Mouse (Mus musculus) left cerebral cortex, adult 18-20 months (tissue): ENCODE data around the gene St8sia1. TPM values are rescaled to one million over a fixed set of nuclear protein-coding genes. Genes with fewer than 3 reads are reported as not detected.
A peak's percentile ranks its signal among the peaks of the same experiment; 100 is the strongest.

Experiments used
- DNase-seq, 2 experiments: peaks; one replicate each; pipeline ENCODE4 v3.0.0; 2021 to 2022; ENCODE audit warnings: low spot score in 2 of 2, mixed read lengths in 1 of 2
- total RNA-seq, 2 experiments: library from RNA; stranded (reverse); gene quantifications; 2 replicates each; pipeline ENCODE4 v1.2.3; 2021

St8sia1 gene
- total RNA-seq, 2 experiments from 2014 or later: 28.2 to 32.8 TPM

DNA sequence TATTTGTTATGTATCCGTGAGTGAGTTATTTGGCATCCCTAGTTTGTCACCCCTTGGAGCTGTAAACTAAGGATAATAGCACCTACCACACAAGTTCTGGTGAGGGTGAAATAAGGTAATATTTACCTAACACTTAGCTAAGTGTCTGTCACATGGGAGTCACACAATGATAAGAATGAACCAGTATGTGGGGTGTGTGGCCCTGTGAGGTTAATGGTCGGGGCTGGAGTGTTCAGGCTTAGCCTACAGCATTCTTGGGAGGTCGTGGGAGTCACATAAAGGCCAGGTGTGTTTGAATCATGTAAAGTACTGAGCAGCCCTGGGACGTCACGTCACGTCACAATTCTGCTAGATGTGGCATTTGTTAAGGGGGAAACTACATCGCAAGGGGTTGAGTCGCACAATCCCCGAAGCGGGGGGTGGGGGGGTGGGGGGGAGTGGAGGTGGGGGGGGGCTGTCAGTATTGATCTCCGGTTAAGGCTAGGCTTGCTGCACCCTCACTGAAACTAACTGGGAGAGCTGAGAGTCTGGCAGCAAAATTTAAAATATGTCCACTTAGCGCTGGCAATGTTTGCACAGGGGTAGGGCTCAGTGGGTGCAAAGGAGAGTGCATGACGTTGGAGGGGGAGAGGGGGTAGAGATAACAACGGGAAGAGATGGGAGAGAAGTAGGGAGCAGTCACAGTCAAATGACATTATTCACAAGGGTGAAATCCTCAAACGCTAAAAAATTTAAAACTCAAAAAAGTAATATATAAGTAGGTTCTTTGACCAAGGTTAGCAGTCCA lies 168.4 kb downstream of the St8sia1 start:
- no peak for DNase-seq

DNA sequence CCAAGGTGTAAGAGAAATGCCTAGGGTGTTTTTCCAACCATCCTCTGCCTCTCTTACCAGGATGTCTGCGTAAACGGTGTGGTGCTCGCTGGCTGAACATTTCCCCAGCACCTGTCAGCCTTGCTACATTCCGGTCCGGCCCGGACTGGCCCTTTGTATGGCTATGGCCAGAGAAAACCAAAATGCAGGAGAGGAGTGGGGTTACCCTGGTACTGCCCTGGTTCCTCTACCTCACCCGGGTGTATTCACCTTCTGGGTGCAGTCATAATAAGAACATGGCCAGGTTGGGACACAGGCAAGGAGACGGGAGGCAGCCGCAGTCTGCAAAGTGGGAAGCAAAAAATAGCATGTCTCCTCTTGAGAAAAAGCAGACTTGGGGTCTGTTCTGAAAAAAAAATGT lies 169.2 kb downstream of the St8sia1 start:
- DNase-seq: no peak

DNA sequence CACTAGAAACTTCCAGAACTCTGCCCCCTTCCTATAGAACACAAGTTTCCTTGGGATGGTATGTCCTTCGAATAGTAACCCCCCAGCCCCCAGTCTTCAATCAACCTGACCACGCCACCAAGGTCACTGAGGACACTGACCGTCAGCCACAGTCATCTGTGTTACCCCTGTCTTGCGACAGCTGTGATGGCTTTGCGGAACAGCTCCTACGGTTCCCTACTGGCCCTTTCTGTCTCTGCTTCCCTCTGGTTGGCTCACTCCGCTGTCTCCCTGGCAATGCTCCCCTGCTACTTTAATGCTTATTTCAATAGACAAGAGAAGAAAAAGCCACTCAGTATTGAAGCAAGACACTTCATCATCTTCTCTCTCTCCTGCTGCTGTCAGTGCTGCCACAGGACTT lies 170.8 kb downstream of the St8sia1 start:
- no peak for DNase-seq

DNA sequence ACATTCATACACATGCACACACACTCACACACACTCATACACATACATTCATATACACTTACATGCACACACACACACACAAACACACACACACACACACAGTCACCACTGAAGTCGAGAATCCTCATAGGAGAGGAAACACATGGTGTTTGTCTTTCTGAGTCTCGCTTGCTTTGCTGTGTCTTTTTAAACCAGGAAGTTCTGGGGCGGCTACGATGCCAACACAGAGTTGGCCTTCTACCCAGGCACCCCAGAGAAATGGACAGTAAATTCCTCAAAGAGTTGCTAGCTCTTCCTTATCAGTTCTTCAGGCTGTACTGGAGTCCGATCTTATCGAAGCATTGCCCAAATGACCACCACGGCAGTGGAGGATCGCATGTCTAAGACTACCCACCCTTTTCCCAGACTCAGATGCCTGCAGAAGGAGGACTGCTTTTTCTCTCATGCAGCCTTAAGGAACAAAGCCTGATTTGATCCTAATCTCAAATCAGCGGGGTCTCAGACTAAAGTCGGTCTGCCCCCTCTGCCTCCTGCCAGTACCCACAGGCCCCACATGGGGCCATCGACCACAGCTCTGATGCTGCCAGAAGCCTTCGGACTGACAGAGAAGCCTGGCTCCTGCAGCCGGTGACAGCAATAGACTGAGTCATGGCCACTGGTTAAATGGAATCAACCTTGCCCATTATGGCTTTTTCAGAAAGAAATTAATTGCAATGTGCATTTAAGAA lies 171.8 kb downstream of the St8sia1 start:
- DNase-seq: no peak

DNA sequence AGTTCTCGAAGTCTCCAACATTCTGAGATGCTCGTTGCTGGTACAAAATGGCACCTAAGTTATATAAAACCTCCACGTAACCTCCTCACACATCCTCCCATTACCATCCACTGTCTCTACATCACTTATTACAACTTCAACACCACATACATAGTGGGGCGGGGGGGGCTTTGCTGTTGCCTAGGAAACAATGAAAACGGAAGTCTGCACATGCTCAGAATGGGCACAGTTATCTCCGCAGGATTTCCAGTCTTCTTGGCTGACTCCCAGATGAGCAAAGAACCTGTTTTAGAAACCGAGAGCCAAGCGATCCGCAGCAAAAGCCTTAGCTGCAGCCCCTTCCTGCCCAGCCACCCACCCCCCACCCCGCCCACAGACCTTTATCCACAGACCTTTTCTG lies 174.5 kb downstream of the St8sia1 start:
- no peak for DNase-seq

DNA sequence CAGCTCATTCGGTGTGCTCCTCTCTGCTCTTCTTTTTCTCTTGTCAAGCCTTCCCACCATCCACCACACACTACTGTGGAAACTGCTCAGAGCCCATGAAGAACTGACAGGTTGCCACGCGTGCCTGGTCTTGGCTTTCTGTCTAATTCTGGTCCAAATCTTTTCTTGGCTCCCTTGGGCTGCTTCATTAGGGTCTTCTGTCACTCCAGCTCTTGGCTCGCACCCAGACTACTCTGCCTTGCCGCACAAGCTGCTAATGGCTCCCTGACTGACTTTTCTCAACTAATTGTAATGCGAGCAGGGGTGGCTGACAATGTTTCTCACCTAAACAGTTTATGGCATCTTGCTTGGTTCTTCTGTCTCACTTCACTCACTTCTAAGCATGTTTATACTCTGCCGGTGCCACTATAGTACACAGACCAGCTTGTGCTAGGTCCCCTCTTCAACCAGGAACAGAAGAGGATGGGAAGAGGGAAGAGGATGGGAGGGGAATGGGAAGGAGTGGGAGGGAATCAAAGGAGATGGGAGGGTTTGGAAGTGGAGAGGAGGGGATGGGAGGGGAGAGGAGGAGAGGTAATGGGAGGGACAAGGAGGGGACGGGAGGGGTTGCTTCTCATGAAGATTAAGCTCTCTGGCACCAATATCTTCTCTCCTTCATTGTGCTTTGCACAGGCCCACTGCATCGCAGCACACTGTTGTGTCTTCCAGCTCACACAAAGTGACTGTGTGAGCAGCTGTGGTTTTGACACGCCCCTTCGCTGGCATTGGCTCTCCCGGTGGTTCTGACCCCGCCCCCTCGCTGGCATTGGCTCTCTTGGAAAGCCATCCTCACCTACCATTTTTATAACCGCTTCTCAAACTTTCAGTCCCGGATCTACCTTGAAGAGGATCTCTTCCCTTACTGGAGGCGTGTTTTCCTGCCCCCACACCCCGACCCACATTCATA lies 175.9 kb downstream of the St8sia1 start:
- DNase-seq: peak in 1 of 2 experiments; percentile 25

DNA sequence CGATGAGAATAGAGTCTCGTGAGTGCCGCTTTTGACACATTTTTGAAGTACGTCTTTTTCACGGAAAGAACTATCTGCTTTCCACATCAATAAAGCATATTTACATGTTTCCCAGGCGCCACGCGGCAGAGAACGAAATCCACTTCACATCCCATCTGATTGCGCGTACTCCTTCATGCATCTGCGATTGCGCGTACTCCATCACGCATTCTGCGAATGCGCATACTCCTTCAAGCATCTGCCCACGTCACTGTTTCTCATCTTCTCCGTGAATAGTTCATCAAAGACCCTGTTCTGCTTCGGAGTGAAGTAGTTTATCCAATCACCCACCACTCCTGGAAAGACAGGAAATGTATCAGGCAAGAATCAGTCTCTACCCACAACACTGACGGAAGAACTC lies 178.1 kb downstream of the St8sia1 start:
- DNase-seq: no peak

DNA sequence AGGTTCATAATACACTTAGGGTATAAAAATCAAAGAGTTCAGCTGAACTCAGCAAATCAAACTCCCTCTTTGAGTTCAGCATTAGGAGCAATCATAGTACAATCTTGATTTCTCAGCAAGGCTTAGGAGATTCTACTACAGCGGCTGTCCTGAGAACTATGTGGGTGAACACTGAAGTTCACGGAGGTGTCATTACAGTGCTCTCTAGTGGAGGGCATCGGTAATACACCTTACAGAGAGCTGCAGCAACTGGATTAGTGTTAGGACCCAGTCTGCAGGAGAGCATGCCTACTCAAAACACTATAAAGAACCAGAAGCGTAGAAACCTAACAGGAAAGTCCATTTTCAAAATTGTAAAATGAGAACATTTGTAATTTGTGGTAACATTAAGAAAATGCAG lies 178.9 kb downstream of the St8sia1 start:
- peak in 1 of 2 experiments; percentile 36 for DNase-seq

DNA sequence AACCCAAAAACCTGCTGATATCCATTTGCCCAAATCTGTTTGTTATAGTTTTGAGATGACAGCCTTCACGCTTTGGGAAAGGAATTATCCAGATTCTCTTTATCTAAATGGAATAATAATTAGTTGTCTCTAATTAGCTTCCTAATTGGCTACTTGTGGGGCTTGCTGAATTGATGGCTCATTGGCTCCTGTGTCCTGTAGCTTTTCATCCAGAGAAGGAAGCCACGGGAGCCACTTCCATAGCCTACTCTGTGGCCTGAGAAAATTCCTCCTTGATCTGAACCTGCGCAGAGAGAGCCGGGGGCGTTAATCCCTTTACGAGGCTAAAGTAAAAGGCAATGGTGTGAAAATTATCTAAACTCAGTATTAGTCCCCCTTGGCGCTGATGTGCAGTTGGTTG lies 183.0 kb downstream of the St8sia1 start:
- DNase-seq: no peak

DNA sequence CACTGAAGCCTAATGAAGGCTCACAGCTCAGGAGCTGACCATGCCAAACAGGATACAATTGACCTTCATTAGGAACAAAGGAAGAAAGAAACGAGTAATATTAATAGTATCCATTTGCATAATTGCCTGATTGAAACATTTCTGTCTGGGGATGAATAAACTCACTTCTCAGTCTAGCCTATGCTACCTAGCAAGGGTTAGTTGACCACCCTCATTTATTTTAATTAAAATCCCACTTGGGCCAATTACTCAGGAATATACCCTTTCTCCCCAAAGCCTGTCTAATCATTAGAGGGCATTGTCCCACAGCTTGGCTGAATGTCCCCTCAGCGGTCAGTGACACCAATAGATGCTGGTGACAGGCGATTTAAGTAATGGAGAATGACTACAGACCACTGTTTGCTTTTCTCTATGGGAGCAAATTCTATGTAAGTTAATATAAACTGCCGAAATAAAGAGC lies 183.6 kb downstream of the St8sia1 start:
- DNase-seq: no peak

DNA sequence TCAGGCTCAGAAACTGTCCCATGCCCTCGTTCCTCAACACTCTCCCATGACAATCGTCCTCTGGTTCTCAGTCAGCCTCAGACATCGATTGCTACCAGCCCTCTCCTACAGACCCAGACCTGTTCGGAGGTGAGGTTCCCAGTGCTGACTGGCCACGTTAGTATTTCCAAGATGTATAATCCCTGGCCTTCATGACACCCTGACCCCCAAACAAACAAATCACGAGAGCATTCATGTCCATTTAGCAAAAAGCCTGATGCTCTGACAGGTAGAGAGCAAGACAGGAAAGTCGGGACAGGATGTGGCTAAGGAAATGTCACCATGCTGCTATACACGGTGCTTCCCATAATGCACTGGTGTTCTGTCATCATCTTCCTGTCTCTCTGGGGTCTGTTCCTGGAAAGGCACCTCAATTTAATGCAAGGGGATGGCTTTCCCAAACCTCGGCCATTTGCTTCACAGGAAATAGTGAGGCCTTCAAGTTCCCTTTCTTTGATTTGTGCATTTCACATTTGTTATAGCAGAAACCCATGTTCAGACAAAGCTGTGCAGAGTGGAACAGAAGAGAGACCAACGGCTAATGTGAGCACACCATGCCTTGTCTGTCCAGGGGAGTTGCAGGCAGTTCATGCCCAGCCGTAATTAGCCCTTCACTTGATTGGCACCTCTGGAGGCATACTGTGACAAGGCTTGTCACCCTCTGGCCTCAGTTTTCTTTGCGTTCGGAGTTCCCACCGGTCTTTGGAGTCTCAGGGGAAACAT lies 184.3 kb downstream of the St8sia1 start:
- no peak for DNase-seq

DNA sequence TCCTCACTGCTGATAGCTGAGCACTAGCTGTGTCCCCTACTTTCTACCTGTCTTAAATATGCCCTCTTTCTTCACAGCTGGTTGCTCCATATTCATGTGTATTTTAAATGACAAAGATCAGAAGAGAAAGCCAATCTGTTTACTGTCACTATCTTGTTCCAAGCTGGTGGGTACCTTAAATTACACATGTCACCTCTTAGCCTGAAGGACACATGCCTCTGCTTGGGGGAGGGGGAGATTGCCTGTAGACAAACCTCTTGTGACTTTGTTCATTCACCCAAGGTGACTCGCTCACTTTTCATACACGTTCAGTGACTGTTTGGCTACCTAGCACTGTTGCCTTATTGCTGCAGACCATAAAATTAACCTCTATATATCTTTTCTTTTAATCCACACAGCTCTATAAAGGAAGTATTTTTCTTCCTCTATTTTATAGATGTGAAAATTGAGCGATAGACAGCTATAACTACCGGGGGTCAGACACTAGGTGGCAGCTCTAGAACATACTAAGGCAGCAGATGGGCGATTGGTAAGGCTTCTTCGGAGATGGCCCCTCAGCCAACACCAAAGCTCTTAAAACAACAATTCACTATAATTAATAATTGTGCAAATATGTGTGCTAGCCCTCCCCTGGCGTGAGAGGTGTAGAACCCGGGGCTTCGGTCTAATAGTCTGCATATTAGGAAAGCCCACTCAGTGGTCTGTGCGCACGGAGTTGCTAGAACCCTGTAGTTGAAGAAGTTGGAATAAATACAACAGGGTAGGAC lies 185.0 kb downstream of the St8sia1 start:
- peak; percentile 42 to 64 for DNase-seq

DNA sequence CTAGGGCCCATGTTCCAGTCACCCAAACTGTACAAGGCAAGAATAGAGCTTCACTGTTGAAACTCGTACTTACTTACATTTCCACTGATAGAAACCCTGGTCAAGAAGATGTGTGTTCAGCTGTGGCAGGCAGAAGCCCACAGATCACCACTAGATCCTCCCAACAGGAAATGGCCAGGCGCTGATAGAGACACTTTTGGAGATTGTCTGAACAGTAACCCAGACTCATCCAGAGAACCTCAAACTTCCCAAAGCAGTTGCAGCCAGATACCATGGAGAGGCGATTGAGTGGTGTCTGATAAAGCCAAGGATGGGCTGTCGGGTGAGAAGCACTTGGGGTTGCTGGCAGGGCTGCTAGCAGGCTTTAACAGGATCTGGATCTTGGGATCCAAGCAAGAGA lies 187.3 kb downstream of the St8sia1 start:
- no peak for DNase-seq

DNA sequence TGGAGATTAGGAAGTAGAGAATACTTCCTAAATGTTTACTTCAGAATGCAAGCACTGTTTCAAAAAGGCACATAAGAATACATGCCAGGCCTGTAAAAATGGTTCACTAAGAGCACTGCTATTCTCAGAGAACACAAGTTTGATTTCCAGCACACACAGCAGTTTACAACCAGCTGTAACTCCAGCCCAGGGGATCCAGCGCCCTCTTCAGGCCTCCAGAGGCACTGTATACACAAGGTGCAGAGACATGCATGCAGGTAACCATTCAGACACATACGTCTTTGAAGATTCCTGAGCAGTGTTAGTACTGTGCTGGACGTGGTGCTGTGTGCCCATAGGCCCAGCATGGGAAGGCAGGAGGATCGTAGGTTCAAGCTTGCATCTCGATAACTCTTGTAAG lies 190.7 kb downstream of the St8sia1 start:
- no peak for DNase-seq

DNA sequence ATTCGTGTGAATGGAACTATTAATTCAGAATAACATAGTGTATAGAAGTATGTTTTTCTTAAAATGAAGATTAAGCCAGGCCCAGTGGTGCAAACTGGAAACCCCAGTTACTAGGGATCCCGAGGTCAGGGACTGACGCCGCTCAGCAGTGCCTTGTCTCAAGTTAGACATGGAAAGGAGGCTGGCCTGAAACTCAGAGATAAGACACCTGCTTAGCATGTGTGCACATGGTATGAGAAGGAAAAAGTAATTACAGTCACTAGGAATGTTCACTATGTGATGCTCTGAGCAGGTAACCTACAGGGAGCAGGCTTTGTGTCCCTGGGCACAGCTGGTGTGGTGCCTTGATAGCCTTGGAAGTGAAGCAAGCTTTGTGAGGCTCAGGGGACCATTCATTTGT lies 192.6 kb downstream of the St8sia1 start:
- DNase-seq: no peak

Other genes starting within 250 kb of the St8sia1 start
- 100 to 1,000 TPM; 115 to 116 TPM for gene Cmas, start 207.8 kb downstream of the St8sia1 start, total RNA-seq
- not detected for gene Sult6b2, start 159.9 kb downstream of the St8sia1 start, total RNA-seq
- 10 to 100 TPM; 89.5 to 92.6 TPM for gene C2cd5, start 135.7 kb upstream of the St8sia1 start, total RNA-seq
- 100 to 1,000 TPM; 191 to 198 TPM for gene Etnk1, start 202.8 kb upstream of the St8sia1 start, total RNA-seq